Mouse (Mus musculus) CD8-positive naive resting alpha-beta T cell, adult 2 months (primary cell): ENCODE measurements around the gene Stau1.

Experiments
- DNase-seq, 2 experiments: peaks; one replicate each; pipeline ENCODE4 v3.0.0; 2022; ENCODE audit warnings: low read depth in 2 of 2, low spot score in 2 of 2

Gene Stau1

DNA sequence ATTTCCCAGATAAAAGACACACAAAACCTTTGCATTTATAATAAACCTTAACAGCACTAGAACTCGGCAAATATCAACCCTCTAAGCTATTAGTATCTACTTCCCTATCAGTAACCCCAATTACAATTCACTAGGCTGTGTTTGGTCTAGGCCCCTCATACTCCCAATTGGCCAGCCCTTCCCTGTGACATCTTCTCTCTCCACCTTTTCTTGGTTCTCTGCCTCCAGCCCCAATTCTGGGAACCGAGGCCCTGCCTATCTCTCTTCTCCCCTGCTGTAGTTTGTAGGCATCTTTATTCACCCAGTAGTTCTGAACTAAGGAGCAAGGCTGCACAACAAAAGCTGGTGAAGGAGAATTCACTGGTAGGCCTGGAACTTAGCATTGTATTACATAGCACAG is 72.1 kb downstream of the Stau1 start:
- DNase-seq: no peak

DNA sequence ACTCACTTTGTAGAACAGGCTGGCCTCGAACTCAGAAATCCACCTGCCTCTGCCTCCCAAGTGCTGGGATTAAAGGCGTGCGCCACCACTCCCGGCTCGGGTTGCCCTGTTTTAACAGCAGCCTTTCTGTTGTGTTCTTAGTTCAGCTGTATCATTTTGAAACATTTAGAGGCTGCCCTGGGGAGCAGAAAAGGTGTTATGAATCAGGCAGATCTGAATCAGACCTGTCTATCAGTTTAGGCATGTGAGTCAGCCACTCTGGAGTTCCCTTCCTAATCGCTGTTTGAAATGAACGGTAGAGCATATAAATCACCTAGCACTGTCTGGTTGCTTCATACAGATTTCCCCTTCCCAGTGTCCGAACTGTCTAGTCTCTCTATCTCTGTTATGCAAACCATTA is 85.6 kb downstream of the Stau1 start:
- DNase-seq: no peak

DNA sequence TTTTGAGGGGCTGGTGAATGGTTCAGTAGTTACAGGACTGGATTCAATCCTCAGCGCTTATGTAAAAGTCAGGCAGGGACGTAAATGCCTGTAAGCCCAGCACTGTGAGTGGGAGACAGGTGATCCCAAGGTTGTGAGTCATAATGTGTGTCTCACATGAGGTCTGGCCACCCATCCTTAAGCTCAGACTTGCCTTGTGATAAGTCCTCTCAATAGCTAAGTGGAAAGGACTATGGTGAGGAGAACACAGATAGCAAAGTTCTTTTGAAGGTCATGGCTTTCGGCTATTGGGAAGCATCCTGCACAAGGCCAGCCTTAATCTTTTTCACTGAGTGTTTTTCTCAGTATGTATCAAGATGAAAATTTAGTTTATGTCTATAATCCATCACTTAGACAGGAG is 86.4 kb downstream of the Stau1 start:
- no peak for DNase-seq

DNA sequence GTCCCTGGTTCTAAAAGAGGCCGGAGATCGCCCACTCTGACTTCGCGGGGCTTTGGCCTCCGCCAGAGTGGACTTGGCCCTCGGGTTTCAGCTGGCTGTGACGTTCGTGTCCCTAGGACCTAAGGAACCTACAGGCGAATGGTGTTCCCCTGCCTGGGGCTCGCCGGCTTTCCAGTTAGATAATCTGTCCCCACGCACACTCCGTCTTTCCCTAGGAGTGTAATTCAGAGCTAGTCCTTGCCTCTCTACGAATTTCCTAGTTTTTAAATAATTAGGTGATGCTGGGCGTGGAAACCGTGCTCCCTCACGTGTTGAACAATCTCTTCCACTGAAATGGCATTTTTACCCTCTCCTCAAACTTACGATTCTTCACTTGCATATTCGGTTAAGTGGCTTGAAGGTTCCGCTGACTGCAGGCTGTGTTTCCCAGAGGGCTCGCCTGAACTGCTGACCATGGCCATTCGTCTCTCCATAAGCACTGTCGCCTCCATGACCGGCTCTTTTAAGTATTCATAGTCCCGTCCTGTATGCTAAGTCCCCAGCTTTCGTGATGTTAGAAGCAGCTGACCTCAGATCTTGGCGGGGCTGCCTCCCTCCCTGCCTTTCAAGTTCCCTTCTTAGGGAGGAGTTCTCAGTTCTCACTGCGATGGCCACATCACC is 89.4 kb downstream of the Stau1 start:
- DNase-seq: no peak

DNA sequence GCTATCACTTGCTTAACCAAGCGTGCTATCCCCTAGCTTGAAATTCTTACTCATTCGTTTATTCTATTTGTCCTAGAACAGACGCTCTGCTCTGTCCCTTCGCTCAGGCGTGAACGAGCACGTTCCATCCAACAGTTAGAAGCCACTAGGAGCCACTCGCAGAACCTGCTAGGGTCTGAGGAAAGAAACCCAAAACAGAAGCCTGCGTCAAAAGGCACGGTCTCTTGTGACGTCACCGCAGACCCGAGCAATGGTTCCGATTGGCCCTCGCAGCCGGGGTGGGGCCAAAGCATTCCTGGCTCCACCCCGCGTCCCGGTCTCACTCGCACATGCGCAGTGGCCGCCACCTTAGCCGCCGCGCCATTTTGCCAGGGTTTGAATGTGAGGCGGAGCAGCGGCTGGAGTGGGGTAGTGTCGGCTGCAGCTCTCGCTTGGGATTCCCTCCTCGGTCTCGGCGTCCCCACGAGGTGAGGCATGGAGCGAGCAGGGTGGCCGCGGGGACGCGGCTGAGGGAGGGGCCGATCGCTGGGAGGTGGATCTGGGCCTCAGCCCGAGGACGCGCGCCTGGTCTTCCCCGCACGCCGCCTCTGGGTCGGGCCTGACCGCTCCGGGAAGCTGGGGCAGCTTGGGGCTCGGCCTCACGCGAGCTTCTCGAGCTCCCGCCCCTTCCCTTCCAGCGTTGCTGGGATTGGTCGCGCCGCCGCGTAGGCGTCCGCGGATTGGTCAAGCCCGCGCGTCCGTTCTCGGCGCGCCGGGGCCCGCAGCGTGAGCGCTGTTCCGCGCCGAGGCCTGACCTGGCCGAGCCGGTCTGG is 90.2 kb downstream of the Stau1 start, which contains the start of gene Cse1l:
TSS of gene Cse1l (plus strand) at position 330 of the 812 bp plus-strand sequence.
- DNase-seq: peak; percentile 98

DNA sequence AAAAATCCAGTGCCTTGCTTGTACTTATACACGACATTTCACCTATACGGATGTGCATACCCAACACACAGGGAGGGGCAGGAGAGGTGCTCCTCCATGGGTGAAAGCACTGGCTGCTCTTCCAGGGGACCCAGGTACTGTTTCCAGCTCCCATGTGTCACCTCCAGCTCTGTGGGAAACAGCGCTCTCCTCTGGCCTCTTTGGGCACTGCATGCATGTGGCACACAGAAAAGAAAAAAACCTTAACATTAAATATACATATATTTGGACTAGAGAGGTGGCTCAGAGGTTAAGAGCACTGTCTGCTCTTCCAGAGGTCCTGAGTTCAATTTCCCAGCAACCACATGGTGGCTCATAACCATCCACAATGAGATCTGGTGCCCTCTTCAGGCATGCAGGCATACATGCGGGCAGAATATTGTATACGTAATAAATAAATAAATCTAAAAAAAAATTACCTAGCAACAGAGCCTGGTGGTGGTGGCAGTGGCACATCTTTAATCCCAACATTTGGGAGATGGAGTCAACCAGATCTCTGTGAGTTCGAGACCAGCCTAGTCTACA is 92.3 kb downstream of the Stau1 start:
- DNase-seq: peak in 1 of 2 experiments; percentile 13

DNA sequence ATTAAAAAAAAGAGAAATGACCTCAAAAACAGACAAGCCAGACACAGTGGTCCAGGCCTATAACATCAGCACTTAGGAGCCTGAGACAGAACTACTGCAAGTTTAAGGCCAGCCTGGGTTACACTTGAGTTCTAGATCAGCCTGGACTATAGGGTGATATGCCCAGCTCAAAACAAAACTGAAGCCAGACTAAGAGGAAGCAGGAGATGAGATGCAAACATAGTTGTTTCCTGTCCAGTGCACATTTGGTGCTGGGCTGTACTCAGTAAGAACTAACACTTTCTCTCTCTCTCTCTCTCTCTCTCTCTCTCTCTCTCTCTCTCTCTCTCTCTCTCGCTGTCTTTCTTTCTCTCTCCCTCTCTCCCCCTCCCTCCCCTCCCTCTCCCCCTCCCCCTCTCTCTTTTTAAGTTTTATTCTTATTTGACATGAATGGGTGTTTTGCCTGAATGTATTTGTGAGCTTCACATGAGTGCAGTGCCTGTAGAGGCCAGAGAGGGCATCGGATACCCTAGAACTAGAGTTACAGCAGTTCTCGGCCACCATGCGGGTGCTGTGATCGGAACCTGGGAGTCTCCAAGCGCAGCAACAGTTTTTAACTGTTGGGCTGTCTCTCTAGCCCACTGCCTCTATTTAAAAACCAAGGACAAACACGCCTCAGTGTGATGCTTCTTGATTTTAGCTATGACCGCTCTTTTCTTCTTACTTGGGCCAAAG is 95.2 kb downstream of the Stau1 start:
- DNase-seq: no peak

DNA sequence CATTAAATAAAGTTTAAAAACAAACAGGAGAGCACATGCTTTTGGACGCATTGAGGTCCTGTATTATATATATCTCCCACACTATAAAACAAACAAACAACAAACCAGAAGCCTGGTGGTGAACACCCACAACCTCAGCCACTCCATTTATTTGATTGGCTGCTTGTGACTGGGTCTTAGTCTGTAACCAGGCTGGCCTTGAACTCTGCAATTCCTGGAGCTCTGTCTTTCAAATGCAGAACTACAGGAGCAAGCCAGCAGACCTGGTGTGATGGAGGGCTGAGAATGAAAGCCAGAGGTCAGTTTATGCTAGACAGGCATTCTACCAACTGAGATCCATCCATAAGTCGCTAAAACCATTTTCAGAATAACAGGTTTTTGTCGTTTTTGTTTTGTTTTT is 96.4 kb downstream of the Stau1 start:
- no peak for DNase-seq

DNA sequence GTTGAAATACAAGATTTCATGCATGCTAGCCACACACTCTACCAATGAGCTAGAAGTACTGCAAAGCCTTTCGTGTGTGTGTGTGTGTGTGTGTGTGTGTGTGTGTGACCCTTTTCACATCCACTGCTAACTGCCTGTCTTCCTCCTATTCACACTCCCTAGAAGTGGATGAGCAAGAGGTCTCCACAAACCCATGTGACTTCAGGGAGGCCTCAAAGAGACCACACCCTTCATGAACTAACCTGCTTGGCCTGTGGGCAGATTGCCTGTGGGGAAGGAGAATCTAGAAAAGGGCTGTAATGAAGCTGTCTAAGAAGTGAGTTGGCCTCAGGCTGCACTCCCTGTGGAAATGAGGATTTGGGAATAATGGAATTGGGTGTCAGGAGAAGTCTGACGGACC is 96.9 kb downstream of the Stau1 start:
- DNase-seq: no peak
